In the genomic region with DNA sequence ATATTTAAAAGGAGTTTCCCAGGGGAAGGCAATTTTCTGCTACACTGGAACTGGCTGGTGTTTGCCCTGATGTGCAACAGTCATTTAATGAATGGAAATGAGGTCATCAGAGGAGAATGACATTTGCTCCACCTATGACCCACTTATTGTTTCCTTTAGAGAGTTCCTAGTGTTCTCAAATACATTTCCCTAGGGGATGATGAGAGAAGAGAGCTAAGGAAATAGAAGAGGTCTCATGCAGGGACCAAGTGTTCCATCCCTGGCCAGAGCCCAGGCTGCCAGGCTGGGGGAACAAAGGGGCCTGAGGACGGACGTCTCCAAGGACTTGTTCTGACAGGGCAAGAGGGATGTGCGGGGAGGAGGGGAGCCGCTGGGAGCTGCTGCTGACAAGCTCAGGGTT, we compare ENCODE assay signal across 10 mouse cellular contexts.
A peak's percentile ranks its signal among the peaks of the same experiment; 100 is the strongest.
DNase-seq lines count a peak whose midpoint lies in the region; ATAC-seq and TF ChIP-seq lines count a peak whose summit lies in the region.
"Had no signal": no experiment of that assay in that cellular context is flagged by ENCODE, and none has a peak within 500 bp of the region (broad histone marks: within the 10 kb centered on the region; RNA-seq: fewer than 3 reads in every experiment).

No protein-coding gene starts in this region.

- H3K36me3 ChIP-seq in hindbrain, embryonic 11.5 days (ENCODE audit: control insufficient read depth, insufficient read depth, low read length) = no peaks in the 10 kb centered on the region
- H3K36me3 ChIP-seq: embryonic facial prominence, embryonic 12.5 days; limb, embryonic 10.5 days had no signal

- H3K9me3 ChIP-seq in hindbrain, embryonic 11.5 days (ENCODE audit: control insufficient read depth, low read length) = no peaks in the 10 kb centered on the region
- H3K9me3 ChIP-seq: embryonic facial prominence, embryonic 12.5 days; limb, embryonic 10.5 days had no signal

- no peaks in the 10 kb centered on the region for H3K27me3 ChIP-seq in hindbrain, embryonic 11.5 days (ENCODE audit: control insufficient read depth, insufficient read depth, low read length)
- H3K27me3 ChIP-seq: embryonic facial prominence, embryonic 12.5 days had no signal

- H3K9ac ChIP-seq in hindbrain, embryonic 11.5 days (ENCODE audit: low read depth, low read length) = no peak overlapping the region
- H3K9ac ChIP-seq: embryonic facial prominence, embryonic 12.5 days had no signal

- peak; percentile 27 to 48 for DNase-seq in adrenal gland, adult (ENCODE audit: inconsistent age in 2 of 2, low spot score in 1 of 2)
- no peak for DNase-seq in adrenal gland, postnatal 4 days (ENCODE audit: low spot score in 2 of 2)
- DNase-seq in left cerebral cortex, postnatal 4 days = peak; percentile 28
- DNase-seq in left cerebral cortex, adult 2 months (ENCODE audit: extremely low spot score in 1 of 2, low spot score in 2 of 2) = no peak
- DNase-seq in hindbrain, embryonic 11.5 days (ENCODE audit: low spot score) = peak; percentile 53
- DNase-seq in skeletal muscle tissue, adult 2 months (ENCODE audit: low read depth, low spot score) = peak; percentile 60
- DNase-seq in urinary bladder, postnatal 4 days (ENCODE audit: low spot score in 2 of 2) = no peak
- DNase-seq in right cerebral cortex, postnatal 10 days (ENCODE audit: low spot score in 2 of 2) = no peak

- H3K4me2 ChIP-seq in hindbrain, embryonic 11.5 days (replicated peaks; ENCODE audit: low read depth, low read length) = no peak overlapping the region
- H3K4me2 ChIP-seq: embryonic facial prominence, embryonic 12.5 days had no signal

- intact Hi-C loops in left cerebral cortex, postnatal 4 days (cut with DNase I) = no loop called here
- intact Hi-C loops in left cerebral cortex, adult 2 months (cut with DNase I) = no loop called here

- no peak for TF ChIP-seq CTCF in left cerebral cortex, adult 2 months (IDR thresholded peaks at IDR 0.05)

- peak; percentile 74 for ATAC-seq in hindbrain, embryonic 11.5 days (ENCODE audit: low FRiP score)

- no peak overlapping the region for H3K4me3 ChIP-seq in left cerebral cortex, adult 2 months
- H3K4me3 ChIP-seq in hindbrain, embryonic 11.5 days (ENCODE audit: low read depth, low read length) = no peak overlapping the region
- H3K4me3 ChIP-seq: embryonic facial prominence, embryonic 12.5 days; limb, embryonic 10.5 days had no signal

- H3K4me1 ChIP-seq in hindbrain, embryonic 11.5 days (replicated peaks; ENCODE audit: control insufficient read depth, insufficient read depth, low read length) = peaks cover 2% of the 10 kb centered on the region; the same call in 1 of the 2 replicates

- WGBS in hindbrain, embryonic 11.5 days = 7% methylated on average over 4 of the region's 4 CpGs

- H3K27ac ChIP-seq in left cerebral cortex, adult 2 months = no peak overlapping the region
- H3K27ac ChIP-seq in hindbrain, embryonic 11.5 days (ENCODE audit: low read depth, low read length) = no peak overlapping the region
- H3K27ac ChIP-seq: embryonic facial prominence, embryonic 12.5 days; limb, embryonic 10.5 days had no signal

Comparison
In these comparisons a context has a peak if more than half of its experiments do, and no peak if none do; other contexts are left out.
1. DNase-seq: peak in adrenal gland, adult (2 of 2), left cerebral cortex, postnatal 4 days (single experiment), hindbrain, embryonic 11.5 days (single experiment) and skeletal muscle tissue, adult 2 months (single experiment); none in adrenal gland, postnatal 4 days (0 of 2), left cerebral cortex, adult 2 months (0 of 2), urinary bladder, postnatal 4 days (0 of 2) and right cerebral cortex, postnatal 10 days (0 of 2).